Mouse (Mus musculus) C3H10T1/2 (cell line): Measurements from ENCODE around the gene Anxa2. TPM values are rescaled to one million over a fixed set of nuclear protein-coding genes. Genes with fewer than 3 reads are reported as not detected.

ENCODE experiments used
- polyA plus RNA-seq, 2 experiments: library from polyadenylated mRNA; unstranded; fragments of >200 nt; fragmentation: generic; extraction: Trizol; gene quantifications; one replicate each; pipeline ENCODE4 v1.2.1; 2012; ENCODE audit warnings: missing spikeins in 2 of 2

Gene Anxa2
- polyA plus RNA-seq: 1,000 to 10,000 TPM; 1,995 to 2,738 TPM

DNA sequence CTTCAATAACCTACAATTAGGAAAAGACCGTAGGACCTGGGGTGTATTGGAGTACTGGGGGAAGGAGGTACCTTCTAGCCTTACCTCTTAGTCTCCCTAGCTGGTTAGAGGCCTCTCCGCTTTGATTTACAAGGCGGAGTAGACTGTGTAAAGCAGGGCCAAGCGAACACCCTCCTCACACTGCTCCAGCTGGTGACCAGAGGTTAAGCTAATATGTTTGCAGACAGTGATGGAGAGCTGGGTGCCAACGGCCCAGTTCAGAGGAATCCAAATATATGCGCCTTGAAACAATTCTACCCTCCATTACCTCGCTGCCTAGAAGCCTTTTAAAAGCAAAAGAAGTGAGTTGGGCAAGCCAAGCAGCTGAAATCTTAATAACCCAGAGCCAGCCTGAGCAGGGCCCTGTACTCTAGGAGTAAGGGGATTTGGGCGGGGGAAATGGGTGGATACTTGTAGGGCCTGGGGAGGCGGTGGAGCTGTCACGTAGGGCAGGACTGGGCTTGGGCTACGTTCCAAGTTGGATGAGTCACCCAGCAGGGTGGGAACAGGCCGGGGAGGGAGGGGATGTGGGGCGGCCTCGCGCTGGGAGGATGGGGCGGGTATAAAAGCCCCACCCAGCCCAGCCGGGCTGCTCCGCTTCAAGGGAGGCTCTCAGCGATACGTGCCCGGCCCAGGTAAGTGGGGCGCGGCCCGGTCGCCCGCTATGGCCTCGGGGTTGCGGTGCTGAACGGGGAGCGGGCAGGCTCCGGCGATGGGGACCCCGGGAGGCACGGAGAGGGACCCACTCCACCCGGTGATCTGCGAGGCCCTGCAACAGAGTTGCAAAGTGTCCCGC is at the start of gene Anxa2:
Anxa2 (plus strand) TSS at position 555 of the 835 bp plus-strand sequence.

Other genes starting within 250 kb of the Anxa2 start
- gene Ice2, start 55.7 kb upstream of the Anxa2 start, polyA plus RNA-seq: 1 to 10 TPM in 1 of 2 experiments, under 1 TPM in 1; 0.26 to 1.8 TPM